Mouse (Mus musculus) intestine, postnatal 0 days (tissue): ENCODE measurements at regions not wholly inside any gene's neighbourhood (a gene's known extent, or its start where the extent isn't known, plus 50 kb on each side); places are given as distances from the start of the nearest gene placed in this dataset.

Source experiments
- ATAC-seq: fragments of 200-750 bp; cut with Nextera tagmentation; 2 replicates; pipeline ENCODE4 v1.8.0; 2017; ENCODE audit warnings: mild to moderate bottlenecking, moderate TSS enrichment, moderate library complexity
- H3K27ac ChIP-seq: fragments of 300-500 bp; sonication (generic); 2 replicates; pipeline ENCODE4 v1.5.1; 2014; ENCODE audit warnings: mild to moderate bottlenecking, low read depth, low read length, moderate library complexity
- H3K27me3 ChIP-seq: fragments of 300-500 bp; sonication (generic); replicated peaks from 2 replicates; pipeline ENCODE4 v1.6.1; 2014; ENCODE audit warnings: low read length, mixed read lengths; ENCODE audit not compliant: control insufficient read depth, insufficient read depth
- H3K36me3 ChIP-seq: fragments of 300-500 bp; sonication (generic); 2 replicates; pipeline ENCODE4 v1.6.1; 2014; ENCODE audit warnings: mild to moderate bottlenecking, moderate library complexity; ENCODE audit not compliant: control insufficient read depth, insufficient read depth
- H3K4me1 ChIP-seq: fragments of 300-500 bp; sonication (generic); replicated peaks from 2 replicates; pipeline ENCODE4 v1.6.1; 2014; ENCODE audit warnings: antibody characterized with exemption, low read length, mixed read lengths; ENCODE audit not compliant: control insufficient read depth, insufficient read depth
- H3K4me2 ChIP-seq: fragments of 300-500 bp; sonication (generic); replicated peaks from 2 replicates; pipeline ENCODE4 v1.6.1; 2014; ENCODE audit warnings: low read depth, mild to moderate bottlenecking, moderate library complexity
- H3K4me3 ChIP-seq: fragments of 300-500 bp; sonication (generic); 2 replicates; pipeline ENCODE4 v1.5.1; 2014; ENCODE audit warnings: low read depth, low read length
- H3K9ac ChIP-seq: fragments of 300-500 bp; sonication (generic); 2 replicates; pipeline ENCODE4 v1.6.1; 2014; ENCODE audit warnings: mild to moderate bottlenecking, low read depth, low read length
- H3K9me3 ChIP-seq: fragments of 300-500 bp; sonication (generic); 2 replicates; pipeline ENCODE4 v1.6.1; 2016; ENCODE audit warnings: mixed run types; ENCODE audit not compliant: control insufficient read depth
- CTCF ChIP-seq: sonication (generic); IDR thresholded peaks from 2 replicates; pipeline ENCODE4 v1.5.1; 2016; ENCODE audit warnings: low read depth, mild to moderate bottlenecking, control low read depth, antibody characterized with exemption, moderate library complexity
- WGBS: fragments of 180-500 bp; shearing (Covaris S2); extraction: QIAGEN DNeasy Blood & Tissue Kit; methylation state at CpG from one replicate; pipeline ENCODE4 v1.1.7; 2014; 5-methylcytosine and 5-hydroxymethylcytosine counted together

- 53% methylated on average over 2 of the region's 2 CpGs for WGBS
- no peak for ATAC-seq
- Histone ChIP-seq H3K27me3 (no peaks in the 10 kb centered on the region), H3K27ac (no peak overlapping the region), H3K9me3 (no peaks in the 10 kb centered on the region), H3K4me1 (no peaks in the 10 kb centered on the region), H3K9ac (no peak overlapping the region), H3K4me3 (no peak overlapping the region), H3K36me3 (no peaks in the 10 kb centered on the region), H3K4me2 (no peak overlapping the region)
- no peak for TF ChIP-seq CTCF
These were observed 139.8 kb downstream of the Aipl1 start for GRCm38 (mm10) chr11:71897551-71897950.

GRCm38 (mm10) chr11:71897141-71897540 is 140.2 kb downstream of the Aipl1 start:
- H3K9ac ChIP-seq = no peak overlapping the region
- H3K4me1 ChIP-seq = no peaks in the 10 kb centered on the region
- no peak overlapping the region for H3K4me2 ChIP-seq
- no peaks in the 10 kb centered on the region for H3K9me3 ChIP-seq
- no peak for TF ChIP-seq CTCF
- H3K4me3 ChIP-seq = no peak overlapping the region
- 54% methylated on average over 3 of the region's 3 CpGs for WGBS
- no peak overlapping the region for H3K27ac ChIP-seq
- H3K36me3 ChIP-seq = no peaks in the 10 kb centered on the region
- H3K27me3 ChIP-seq = no peaks in the 10 kb centered on the region
- ATAC-seq = no peak

- no peak overlapping the region for H3K4me3 ChIP-seq
- no peak for ATAC-seq
- 86% methylated on average over 1 of the region's 1 CpGs for WGBS
- no peak overlapping the region for H3K9ac ChIP-seq
- H3K4me2 ChIP-seq = no peak overlapping the region
- H3K9me3 ChIP-seq = no peaks in the 10 kb centered on the region
- H3K36me3 ChIP-seq = no peaks in the 10 kb centered on the region
- H3K4me1 ChIP-seq = no peaks in the 10 kb centered on the region
- H3K27ac ChIP-seq = no peak overlapping the region
- TF ChIP-seq CTCF = no peak
- H3K27me3 ChIP-seq = no peaks in the 10 kb centered on the region
These were observed 141.5 kb downstream of the Wscd1 start for GRCm38 (mm10) chr11:71891181-71891580.

GRCm38 (mm10) chr11:71889161-71889560 is 139.4 kb downstream of the Wscd1 start:
- H3K9me3 ChIP-seq = no peaks in the 10 kb centered on the region
- no peak overlapping the region for H3K9ac ChIP-seq
- WGBS = 93% methylated on average over 4 of the region's 4 CpGs
- no peak for ATAC-seq
- no peaks in the 10 kb centered on the region for H3K36me3 ChIP-seq
- H3K4me2 ChIP-seq = no peak overlapping the region
- no peak overlapping the region for H3K4me3 ChIP-seq
- H3K27ac ChIP-seq = no peak overlapping the region
- H3K4me1 ChIP-seq = no peaks in the 10 kb centered on the region
- no peak for TF ChIP-seq CTCF
- H3K27me3 ChIP-seq = no peaks in the 10 kb centered on the region

GRCm38 (mm10) chr11:71887211-71887610 is 137.5 kb downstream of the Wscd1 start:
- ATAC-seq = no peak

GRCm38 (mm10) chr11:71886771-71887170 is 137.1 kb downstream of the Wscd1 start:
- 81% methylated on average over 4 of the region's 4 CpGs for WGBS
- TF ChIP-seq CTCF = no peak

More at GRCm38 (mm10) chr11:71887211-71887610, 137.5 kb downstream of the Wscd1 start:
- no peak for TF ChIP-seq CTCF
- H3K27me3 ChIP-seq = no peaks in the 10 kb centered on the region
- H3K9ac ChIP-seq = no peak overlapping the region
- no peak overlapping the region for H3K4me2 ChIP-seq
- no peaks in the 10 kb centered on the region for H3K9me3 ChIP-seq
- H3K36me3 ChIP-seq = no peaks in the 10 kb centered on the region
- no peaks in the 10 kb centered on the region for H3K4me1 ChIP-seq
- WGBS = 47% methylated on average over 4 of the region's 4 CpGs
- no peak overlapping the region for H3K4me3 ChIP-seq
- no peak overlapping the region for H3K27ac ChIP-seq

GRCm38 (mm10) chr11:71884861-71885260 is 135.1 kb downstream of the Wscd1 start:
- Histone ChIP-seq H3K27ac (no peak overlapping the region), H3K9ac (no peak overlapping the region), H3K36me3 (no peaks in the 10 kb centered on the region), H3K4me1 (no peaks in the 10 kb centered on the region), H3K4me2 (no peak overlapping the region), H3K9me3 (no peaks in the 10 kb centered on the region), H3K4me3 (no peak overlapping the region), H3K27me3 (no peaks in the 10 kb centered on the region)
- WGBS = 69% methylated on average over 6 of the region's 6 CpGs
- no peak for ATAC-seq
- no peak for TF ChIP-seq CTCF

More at GRCm38 (mm10) chr11:71886771-71887170, 137.1 kb downstream of the Wscd1 start:
- no peaks in the 10 kb centered on the region for H3K36me3 ChIP-seq
- no peak for ATAC-seq
- no peak overlapping the region for H3K9ac ChIP-seq
- H3K9me3 ChIP-seq = no peaks in the 10 kb centered on the region
- no peak overlapping the region for H3K4me3 ChIP-seq
- H3K27ac ChIP-seq = no peak overlapping the region
- no peaks in the 10 kb centered on the region for H3K4me1 ChIP-seq
- no peak overlapping the region for H3K4me2 ChIP-seq
- no peaks in the 10 kb centered on the region for H3K27me3 ChIP-seq
